Mouse (Mus musculus) CH12.LX (cell line): ENCODE measurements at regions not wholly inside any gene's neighbourhood (a gene's known extent, or its start where the extent isn't known, plus 50 kb on each side); places are given as distances from the start of the nearest gene placed in this dataset.

ENCODE experiments used
- DNase-seq: peaks from one replicate; pipeline ENCODE4 v3.0.0-alpha.2; 2013; ENCODE audit errors: extremely low read depth
- H3K27ac ChIP-seq: 2 replicates; pipeline ENCODE4 v1.5.1; 2012; ENCODE audit warnings: low read depth, mild to moderate bottlenecking, control low read depth, moderate library complexity; ENCODE audit not compliant: insufficient read depth
- H3K27me3 ChIP-seq: replicated peaks from 2 replicates; pipeline ENCODE3; 2012; ENCODE audit warnings: inconsistent platforms
- H3K36me3 ChIP-seq, 2 experiments: replicated peaks in 1 of 2; 2 replicates each; pipeline versions ENCODE3 to v1.6.1; 2012; ENCODE audit warnings: inconsistent platforms in 1 of 2, low read length in 1 of 2, mild to moderate bottlenecking in 1 of 2, mixed read lengths in 1 of 2, moderate library complexity in 1 of 2; ENCODE audit not compliant: control insufficient read depth in 1 of 2, insufficient read depth in 1 of 2
- H3K4me1 ChIP-seq, 2 experiments: 2 replicates each; pipeline ENCODE4 v1.6.1; 2012; ENCODE audit warnings: inconsistent platforms in 1 of 2, moderate library complexity in 1 of 2; ENCODE audit not compliant: insufficient read depth in 2 of 2, control insufficient read depth in 1 of 2
- H3K4me2 ChIP-seq: 2 replicates; pipeline ENCODE4 v1.6.1; 2012; ENCODE audit warnings: low read depth, mild to moderate bottlenecking, control low read depth; ENCODE audit not compliant: poor library complexity, insufficient read depth, severe bottlenecking
- H3K4me3 ChIP-seq, 3 experiments: fragments of 150-350 bp in 1 of 3; sonication (generic) in 1 of 3; replicated peaks in 1 of 3; 2 replicates each; pipeline versions ENCODE3 to v1.5.1; 2011 to 2012; ENCODE audit warnings: low read depth in 2 of 3, low read length in 2 of 3, mild to moderate bottlenecking in 2 of 3, moderate library complexity in 2 of 3, control low read depth in 1 of 3, improper control_type of control experiment in 1 of 3, inconsistent platforms in 1 of 3, mixed read lengths in 1 of 3; ENCODE audit not compliant: poor library complexity in 1 of 3
- H3K79me2 ChIP-seq: replicated peaks from 2 replicates; pipeline ENCODE4 v1.6.1; 2012; ENCODE audit warnings: mild to moderate bottlenecking, moderate library complexity; ENCODE audit not compliant: control insufficient read depth, poor library complexity, insufficient read depth, severe bottlenecking; ENCODE audit errors: extremely low read depth
- H3K9ac ChIP-seq: 2 replicates; pipeline ENCODE4 v1.6.1; 2012; ENCODE audit warnings: low read depth, mild to moderate bottlenecking, control low read depth, moderate library complexity; ENCODE audit not compliant: insufficient read depth
- H3K9me3 ChIP-seq: replicated peaks from 2 replicates; pipeline ENCODE3; 2012; ENCODE audit warnings: low read length, inconsistent platforms, mixed read lengths
- BHLHE40 ChIP-seq: IDR thresholded peaks from 2 replicates; pipeline ENCODE4 v1.6.1; 2011; ENCODE audit warnings: mild to moderate bottlenecking, low read depth, low read length, improper control_type of control experiment
- E2F4 ChIP-seq: IDR thresholded peaks from 2 replicates; pipeline ENCODE4 v1.6.1; 2011; ENCODE audit warnings: low read depth, low read length, improper control_type of control experiment; ENCODE audit not compliant: insufficient replicate concordance
- GABPA ChIP-seq: IDR thresholded peaks from 2 replicates; pipeline ENCODE4 v1.6.1; 2012; ENCODE audit warnings: low read depth, low read length, improper control_type of control experiment, inconsistent platforms; ENCODE audit not compliant: insufficient replicate concordance
- JUN ChIP-seq: IDR thresholded peaks from 2 replicates; pipeline ENCODE4 v1.6.1; 2011; ENCODE audit warnings: low read depth, mild to moderate bottlenecking, low read length, improper control_type of control experiment, moderate library complexity; ENCODE audit not compliant: insufficient read depth
- MYC ChIP-seq: IDR thresholded peaks from 2 replicates; pipeline ENCODE4 v1.6.1; 2011; ENCODE audit warnings: low read depth, mild to moderate bottlenecking, improper control_type of control experiment, low read length
- NELFE ChIP-seq: IDR thresholded peaks from 2 replicates; pipeline ENCODE4 v1.6.1; 2011; ENCODE audit warnings: low read depth, low read length, improper control_type of control experiment
- NRF1 ChIP-seq: IDR thresholded peaks from 2 replicates; pipeline ENCODE4 v1.6.1; 2014; ENCODE audit warnings: low read depth, mild to moderate bottlenecking, inconsistent platforms, low read length, improper control_type of control experiment, moderate library complexity
- PAX5 ChIP-seq: IDR thresholded peaks from 2 replicates; pipeline ENCODE4 v1.6.1; 2012; ENCODE audit warnings: low read length, inconsistent platforms, mixed read lengths
- POLR2AphosphoS2 ChIP-seq: IDR thresholded peaks from 2 replicates; pipeline ENCODE4 v1.6.1; 2011; ENCODE audit warnings: low read depth, low read length, improper control_type of control experiment
- RAD21 ChIP-seq: IDR thresholded peaks from 2 replicates; pipeline ENCODE4 v1.6.1; 2011; ENCODE audit warnings: low read depth, mild to moderate bottlenecking, low read length, improper control_type of control experiment, moderate library complexity
- TCF12 ChIP-seq: IDR thresholded peaks from 2 replicates; pipeline ENCODE4 v1.6.1; 2014; ENCODE audit warnings: low read depth, mild to moderate bottlenecking, inconsistent platforms, low read length, improper control_type of control experiment
- UBTF ChIP-seq: IDR thresholded peaks from 2 replicates; pipeline ENCODE4 v1.6.1; 2012; ENCODE audit warnings: low read depth, mild to moderate bottlenecking, inconsistent platforms, low read length, improper control_type of control experiment, moderate library complexity
- dilution Hi-C: fragments of 300-500 bp; cut with MboI; formaldehyde crosslinking; loops from 2 replicates; pipeline ENCODE4 v1.14.3; 2020; ENCODE audit warnings: low sequenced_read_pairs; ENCODE audit not compliant: extremely low pct_unique_long_range_greater_than_20kb, extremely low pct_ligation_motif_present
- in situ Hi-C: fragments of 300-500 bp; cut with MboI; formaldehyde crosslinking; loops from 3 replicates; pipeline ENCODE4 v1.14.3; 2019; ENCODE audit warnings: low sequenced_read_pairs, low pct_ligation_motif_present, low pct_unique_long_range_greater_than_20kb, mixed read lengths

- Histone ChIP-seq H3K4me1 (no peaks in the 10 kb centered on the region), H3K27ac (no peak overlapping the region), H3K4me3 (no peak overlapping the region), H3K27me3 (no peaks in the 10 kb centered on the region), H3K79me2 (no peaks in the 10 kb centered on the region), H3K36me3 (no peaks in the 10 kb centered on the region), H3K4me2 (no peak overlapping the region), H3K9ac (no peak overlapping the region), H3K9me3 (no peaks in the 10 kb centered on the region)
- dilution Hi-C loops (no loop called here), in situ Hi-C loops (no loop called here)
- DNase-seq = no peak
- TF ChIP-seq POLR2AphosphoS2 = no peak
- no peak for TF ChIP-seq NELFE
These were observed 394.2 kb upstream of the Etaa1 start for GRCm38 (mm10) chr11:18347841-18348240.

- H3K27me3 ChIP-seq = no peaks in the 10 kb centered on the region
- DNase-seq = no peak
- in situ Hi-C loops (no loop called here), dilution Hi-C loops (no loop called here)
- H3K27ac ChIP-seq = no peak overlapping the region
- TF ChIP-seq PAX5 = no peak
- TF ChIP-seq MYC = no peak
- no peak for TF ChIP-seq BHLHE40
- no peak for TF ChIP-seq UBTF
- TF ChIP-seq GABPA = no peak
- no peak for TF ChIP-seq NELFE
- no peak for TF ChIP-seq E2F4
- TF ChIP-seq JUN = no peak
- TF ChIP-seq NRF1 = no peak
- no peak for TF ChIP-seq TCF12
- TF ChIP-seq RAD21 = no peak
- no peak overlapping the region for H3K9ac ChIP-seq
- no peak overlapping the region for H3K4me3 ChIP-seq
- no peaks in the 10 kb centered on the region for H3K36me3 ChIP-seq
- H3K4me2 ChIP-seq = no peak overlapping the region
- H3K4me1 ChIP-seq = no peaks in the 10 kb centered on the region
- no peaks in the 10 kb centered on the region for H3K79me2 ChIP-seq
- no peaks in the 10 kb centered on the region for H3K9me3 ChIP-seq
These were observed 360.0 kb upstream of the Etaa1 start for GRCm38 (mm10) chr11:18313510-18314301.
